Mouse (Mus musculus) liver, embryonic 14.5 days (tissue): ENCODE results near the gene Mprip. TPM values are rescaled to one million over a fixed set of nuclear protein-coding genes. Genes with fewer than 3 reads are reported as not detected.
"Not testable (repeated sequence)": the region's sequence is repeated elsewhere in the genome, so short reads cannot be mapped to it uniquely, and the experiment has no call there.

Experiments used
- ATAC-seq: fragments of 200-750 bp; cut with Nextera tagmentation; 2 replicates; pipeline ENCODE4 v1.8.0; 2017; ENCODE audit warnings: moderate number of reproducible peaks, mild to moderate bottlenecking, moderate library complexity; ENCODE audit not compliant: insufficient read depth
- DNase-seq, 3 experiments: peaks; one replicate each; pipeline ENCODE4 v3.0.0-alpha.2; 2012 to 2013; ENCODE audit warnings: low read depth in 3 of 3, low spot score in 3 of 3
- H3K27ac ChIP-seq: fragments of 300-500 bp; sonication (generic); 2 replicates; pipeline ENCODE4 v1.5.1; 2014; ENCODE audit warnings: moderate library complexity, mild to moderate bottlenecking, control low read depth, inconsistent platforms
- H3K27me3 ChIP-seq: fragments of 300-500 bp; sonication (generic); 2 replicates; pipeline ENCODE4 v1.6.1; 2014; ENCODE audit warnings: mild to moderate bottlenecking, low read length, moderate library complexity; ENCODE audit not compliant: control insufficient read depth, insufficient read depth
- H3K36me3 ChIP-seq: fragments of 300-500 bp; sonication (generic); replicated peaks from 2 replicates; pipeline ENCODE4 v1.6.1; 2014; ENCODE audit warnings: low read depth; ENCODE audit not compliant: control insufficient read depth, insufficient read depth
- H3K4me1 ChIP-seq, 2 experiments: fragments of 200-500 bp in 1 of 2; fragments of 300-500 bp in 1 of 2; sonication (generic) in 1 of 2; replicated peaks; 2 replicates each; pipeline ENCODE4 v1.6.1; 2012 to 2014; ENCODE audit warnings: antibody characterized with exemption in 1 of 2, inconsistent platforms in 1 of 2, low read length in 1 of 2; ENCODE audit not compliant: control insufficient read depth in 2 of 2, insufficient read depth in 2 of 2
- H3K4me2 ChIP-seq: fragments of 300-500 bp; sonication (generic); 2 replicates; pipeline ENCODE4 v1.6.1; 2014; ENCODE audit warnings: low read depth, mild to moderate bottlenecking, control low read depth, moderate library complexity
- H3K4me3 ChIP-seq, 2 experiments: fragments of 200-500 bp in 1 of 2; fragments of 300-500 bp in 1 of 2; sonication (generic) in 1 of 2; 2 replicates each; pipeline ENCODE4 v1.5.1; 2012 to 2014; ENCODE audit warnings: low read depth in 2 of 2, low read length in 2 of 2, mild to moderate bottlenecking in 2 of 2, control low read depth in 1 of 2, inconsistent platforms in 1 of 2, moderate library complexity in 1 of 2; ENCODE audit not compliant: insufficient read depth in 1 of 2
- H3K9ac ChIP-seq: fragments of 300-500 bp; sonication (generic); replicated peaks from 2 replicates; pipeline ENCODE4 v1.6.1; 2014; ENCODE audit warnings: mild to moderate bottlenecking, control low read depth, moderate library complexity
- H3K9me3 ChIP-seq: fragments of 300-500 bp; sonication (generic); 2 replicates; pipeline ENCODE4 v1.6.1; 2016; ENCODE audit warnings: low read length, mixed read lengths; ENCODE audit not compliant: control insufficient read depth
- CTCF ChIP-seq: IDR thresholded peaks from 2 replicates; pipeline ENCODE4 v1.5.1; 2016; ENCODE audit warnings: antibody characterized with exemption, low read depth, control low read depth
- EP300 ChIP-seq: IDR thresholded peaks from 2 replicates; pipeline ENCODE4 v1.6.1; 2016; ENCODE audit warnings: antibody characterized with exemption, low read depth
- WGBS: fragments of 180-500 bp; shearing (Covaris S2); extraction: QIAGEN DNeasy Blood & Tissue Kit; methylation state at CpG from one replicate; pipeline ENCODE4 v1.1.7; 2014; ENCODE audit not compliant: insufficient replicate concordance; 5-methylcytosine and 5-hydroxymethylcytosine counted together
- polyA plus RNA-seq, 2 experiments: library from polyadenylated mRNA; depleted of rRNA in 1 of 2; stranded (reverse) in 1 of 2; unstranded in 1 of 2; fragments of >200 nt; fragmentation: Nextera tagmentation in 1 of 2; extraction: Ambion mirVana in 1 of 2; gene quantifications; 2 replicates each; pipeline versions ENCODE4 v1.2.1 to v1.2.3; 2012 to 2014

Gene Mprip
- polyA plus RNA-seq, 2 experiments = 10.2 to 14.6 TPM

DNA sequence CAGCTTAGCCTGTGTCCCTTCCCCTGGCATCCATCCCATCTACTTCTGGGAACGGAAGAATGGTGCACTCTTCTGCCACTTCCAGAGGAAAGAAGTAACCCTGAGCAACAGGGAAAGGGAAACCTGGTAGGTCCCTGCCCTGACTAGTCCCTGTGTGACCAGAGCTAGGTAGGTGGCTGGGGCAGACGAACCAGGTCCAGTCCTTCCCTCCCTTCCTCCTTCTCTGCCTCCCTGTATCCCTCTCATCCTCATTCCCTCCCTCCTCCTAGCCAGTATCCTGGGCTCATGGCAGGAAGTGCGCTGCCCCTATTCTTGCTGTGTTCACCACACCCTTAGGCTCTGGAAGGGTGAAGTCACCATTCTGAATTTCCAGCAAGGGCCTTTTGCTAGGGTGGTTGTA is 70.7 kb downstream of the Mprip start:
- no peak overlapping the region for H3K4me3 ChIP-seq
- no peak for DNase-seq
- TF ChIP-seq CTCF = no peak
- no peak for TF ChIP-seq EP300
- H3K4me2 ChIP-seq = no peak overlapping the region
- whole genome bisulfite sequencing = 72% methylated on average over 3 of the region's 3 CpGs
- no peak for ATAC-seq
- H3K9me3 ChIP-seq = no peaks in the 10 kb centered on the region
- H3K27ac ChIP-seq = no peak overlapping the region
- H3K27me3 ChIP-seq = no peaks in the 10 kb centered on the region
- no peaks in the 10 kb centered on the region; the same call in 1 of the 2 replicates for H3K36me3 ChIP-seq
- no peaks in the 10 kb centered on the region for H3K4me1 ChIP-seq
- no peak overlapping the region for H3K9ac ChIP-seq

DNA sequence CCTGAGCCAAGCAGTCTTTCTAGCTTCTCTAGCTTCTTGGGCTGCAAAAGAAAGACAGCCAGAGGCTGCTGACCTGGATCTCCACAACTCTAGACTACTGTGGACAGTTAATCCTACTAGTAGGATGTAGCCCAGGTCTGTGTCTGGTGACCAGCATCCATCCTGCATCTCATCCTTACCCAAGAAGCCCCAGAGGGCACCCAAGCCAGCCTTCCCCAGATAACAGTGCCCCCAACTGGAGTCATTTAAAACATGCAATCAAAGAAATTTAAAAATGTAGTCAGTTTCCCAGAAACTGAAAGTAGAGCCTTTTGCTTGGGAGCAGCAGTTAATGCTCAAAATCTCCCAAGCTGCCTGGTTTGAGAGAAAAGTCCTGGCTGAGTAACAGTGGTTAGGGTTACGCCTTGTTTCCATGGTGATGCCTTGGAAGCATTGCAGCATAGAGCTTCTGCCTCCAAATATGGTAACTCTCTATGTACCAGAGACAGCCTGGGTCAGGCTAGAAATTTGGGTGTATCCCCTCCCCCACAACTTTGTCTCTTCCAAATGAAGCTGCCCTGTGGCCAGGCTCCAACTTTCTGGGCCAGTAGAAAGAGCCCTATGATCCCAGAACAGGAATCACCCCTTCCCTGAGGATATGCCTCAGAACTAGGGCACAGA is 71.4 kb downstream of the Mprip start:
- TF ChIP-seq EP300 (no peak), CTCF (no peak)
- no peak overlapping the region for H3K4me2 ChIP-seq
- H3K27me3 ChIP-seq = no peaks in the 10 kb centered on the region
- WGBS = 82% methylated on average over 1 of the region's 1 CpGs
- H3K4me3 ChIP-seq = no peak overlapping the region
- H3K36me3 ChIP-seq = no peaks in the 10 kb centered on the region; the same call in 1 of the 2 replicates
- no peak for ATAC-seq
- DNase-seq = no peak
- H3K4me1 ChIP-seq = no peaks in the 10 kb centered on the region
- no peak overlapping the region for H3K9ac ChIP-seq
- no peak overlapping the region for H3K27ac ChIP-seq
- H3K9me3 ChIP-seq = no peaks in the 10 kb centered on the region

GRCm38 (mm10) chr11:59733600-59733999 is 72.5 kb downstream of the Mprip start:
- not testable (repeated sequence) for H3K27ac ChIP-seq, H3K36me3 ChIP-seq, ATAC-seq

GRCm38 (mm10) chr11:59734335-59734734 is 73.2 kb downstream of the Mprip start:
- no peaks in the 10 kb centered on the region; the same call in 1 of the 2 replicates for H3K36me3 ChIP-seq
- WGBS = 68% methylated on average over 1 of the region's 1 CpGs
- H3K27ac ChIP-seq = no peak overlapping the region
- no peak overlapping the region for H3K9ac ChIP-seq
- no peaks in the 10 kb centered on the region for H3K27me3 ChIP-seq
- peaks cover 0 to 5% of the 10 kb centered on the region in 2 experiments; a peak in 2 of 4 replicates for H3K4me1 ChIP-seq
- H3K9me3 ChIP-seq = no peaks in the 10 kb centered on the region
- H3K4me3 ChIP-seq = no peak overlapping the region
- DNase-seq = no peak
- no peak for ATAC-seq
- TF ChIP-seq EP300 (no peak), CTCF (no peak)
- no peak overlapping the region for H3K4me2 ChIP-seq

More at GRCm38 (mm10) chr11:59733600-59733999, 72.5 kb downstream of the Mprip start:
- H3K27me3 ChIP-seq, H3K9me3 ChIP-seq, DNase-seq, H3K4me3 ChIP-seq, H3K4me1 ChIP-seq, H3K4me2 ChIP-seq, H3K9ac ChIP-seq: not testable (repeated sequence)
- 67% methylated on average over 5 of the region's 5 CpGs for WGBS
- TF ChIP-seq CTCF = peak; percentile 36; the same call in 1 of the 2 replicates

DNA sequence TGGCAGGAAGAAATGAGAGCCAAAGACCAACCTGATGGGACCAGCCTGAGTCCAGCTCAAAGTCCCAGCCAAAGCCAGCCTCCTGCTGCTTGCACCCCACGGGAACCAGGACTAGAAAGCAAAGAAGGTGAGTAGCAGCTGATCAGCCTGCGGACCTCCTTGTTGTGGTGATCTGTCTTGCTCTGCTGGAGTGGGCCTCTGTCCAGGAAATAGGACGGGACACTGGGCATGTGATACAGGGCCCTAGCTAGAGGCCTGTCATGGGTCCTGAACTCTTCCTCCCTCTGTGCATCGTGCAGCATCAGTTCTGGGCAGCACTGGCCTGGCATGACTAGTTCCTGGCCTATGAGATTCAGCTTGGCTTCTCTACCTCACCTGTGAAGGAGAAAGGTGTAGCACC is 74.8 kb downstream of the Mprip start:
- H3K4me1 ChIP-seq, H3K36me3 ChIP-seq, H3K4me3 ChIP-seq, H3K9me3 ChIP-seq, DNase-seq, H3K4me2 ChIP-seq, ATAC-seq, H3K27ac ChIP-seq, H3K9ac ChIP-seq, H3K27me3 ChIP-seq: not testable (repeated sequence)
- WGBS = 77% methylated on average over 4 of the region's 4 CpGs
